Mouse (Mus musculus) MEL (cell line): Measurements from ENCODE around the gene Ly6g5b. TPM values are rescaled to one million over a fixed set of nuclear protein-coding genes. Genes with fewer than 3 reads are reported as not detected.

Experiments used
- DNase-seq: peaks from one replicate; pipeline ENCODE4 v3.0.0; 2011; ENCODE audit warnings: low read depth, low spot score
- H3K27ac ChIP-seq: 2 replicates; pipeline ENCODE4 v1.5.1; 2012; ENCODE audit warnings: low read depth, mild to moderate bottlenecking, control low read depth, low read length, moderate library complexity; ENCODE audit not compliant: control insufficient read depth
- H3K27me3 ChIP-seq, 2 experiments: fragments of 150-350 bp in 1 of 2; sonication (generic) in 1 of 2; 2 replicates each; pipeline ENCODE4 v1.6.1; 2012; ENCODE audit warnings: low read length in 2 of 2, mild to moderate bottlenecking in 2 of 2, improper control_type of control experiment in 1 of 2, moderate library complexity in 1 of 2; ENCODE audit not compliant: insufficient read depth in 2 of 2, control insufficient read depth in 1 of 2
- H3K36me3 ChIP-seq, 2 experiments: 2 replicates each; pipeline ENCODE4 v1.6.1; 2012 to 2014; ENCODE audit warnings: low read length in 2 of 2, improper control_type of control experiment in 1 of 2, inconsistent platforms in 1 of 2, mild to moderate bottlenecking in 1 of 2; ENCODE audit not compliant: insufficient read depth in 2 of 2, control insufficient read depth in 1 of 2
- H3K4me1 ChIP-seq, 2 experiments: fragments of 150-350 bp in 1 of 2; sonication (generic) in 1 of 2; 2 replicates each; pipeline ENCODE4 v1.6.1; 2012; ENCODE audit warnings: low read length in 2 of 2, improper control_type of control experiment in 1 of 2, mild to moderate bottlenecking in 1 of 2; ENCODE audit not compliant: insufficient read depth in 2 of 2, control insufficient read depth in 1 of 2
- H3K4me3 ChIP-seq, 2 experiments: fragments of 150-350 bp in 1 of 2; sonication (generic) in 1 of 2; 2 replicates each; pipeline ENCODE4 v1.5.1; 2012; ENCODE audit warnings: low read depth in 2 of 2, low read length in 2 of 2, mild to moderate bottlenecking in 2 of 2, moderate library complexity in 2 of 2, control low read depth in 1 of 2, improper control_type of control experiment in 1 of 2; ENCODE audit not compliant: control insufficient read depth in 1 of 2, insufficient read depth in 1 of 2
- H3K79me2 ChIP-seq: 2 replicates; pipeline ENCODE4 v1.6.1; 2012; ENCODE audit warnings: mild to moderate bottlenecking, low read length, moderate library complexity; ENCODE audit not compliant: control insufficient read depth, poor library complexity, insufficient read depth
- H3K9ac ChIP-seq: 2 replicates; pipeline ENCODE4 v1.6.1; 2012; ENCODE audit warnings: low read depth, mild to moderate bottlenecking, control low read depth, low read length, moderate library complexity; ENCODE audit not compliant: control insufficient read depth, poor library complexity, severe bottlenecking
- H3K9me3 ChIP-seq: fragments of 150-350 bp; sonication (generic); replicated peaks from 2 replicates; pipeline ENCODE4 v1.6.1; 2012; ENCODE audit warnings: mild to moderate bottlenecking, low read length, improper control_type of control experiment, moderate library complexity; ENCODE audit not compliant: insufficient read depth
- BHLHE40 ChIP-seq: IDR thresholded peaks from 2 replicates; pipeline ENCODE4 v1.6.1; 2012; ENCODE audit warnings: low read depth, mild to moderate bottlenecking, inconsistent platforms, low read length, improper control_type of control experiment, borderline replicate concordance
- CHD1 ChIP-seq: IDR thresholded peaks from 2 replicates; pipeline ENCODE4 v1.6.1; 2012; ENCODE audit warnings: low read depth, mild to moderate bottlenecking, inconsistent platforms, low read length, improper control_type of control experiment
- E2F4 ChIP-seq: IDR thresholded peaks from 2 replicates; pipeline ENCODE4 v1.6.1; 2011; ENCODE audit warnings: low read depth, low read length, improper control_type of control experiment, borderline replicate concordance
- EP300 ChIP-seq, 2 experiments: IDR thresholded peaks; 2 replicates each; pipeline ENCODE4 v1.6.1; 2011; ENCODE audit warnings: improper control_type of control experiment in 2 of 2, low read length in 2 of 2, low read depth in 1 of 2, mild to moderate bottlenecking in 1 of 2
- ETS1 ChIP-seq: IDR thresholded peaks from 2 replicates; pipeline ENCODE4 v1.6.1; 2012; ENCODE audit warnings: low read depth, mild to moderate bottlenecking, inconsistent platforms, low read length, improper control_type of control experiment, moderate library complexity
- GABPA ChIP-seq: IDR thresholded peaks from 2 replicates; pipeline ENCODE4 v1.6.1; 2012; ENCODE audit warnings: low read depth, mild to moderate bottlenecking, inconsistent platforms, low read length, improper control_type of control experiment, moderate library complexity
- HCFC1 ChIP-seq: IDR thresholded peaks from 2 replicates; pipeline ENCODE4 v1.6.1; 2012; ENCODE audit warnings: low read depth, mild to moderate bottlenecking, inconsistent platforms, low read length, improper control_type of control experiment, moderate library complexity
- JUND ChIP-seq: IDR thresholded peaks from 2 replicates; pipeline ENCODE4 v1.6.1; 2011; ENCODE audit warnings: low read depth, mild to moderate bottlenecking, improper control_type of control experiment, low read length
- KAT2A ChIP-seq: conservative IDR thresholded peaks from 2 replicates; pipeline ENCODE4 v1.6.1; 2012; ENCODE audit warnings: low read depth, low read length, improper control_type of control experiment, inconsistent platforms
- MAFK ChIP-seq: IDR thresholded peaks from 2 replicates; pipeline ENCODE4 v1.6.1; 2011; ENCODE audit warnings: low read depth, mild to moderate bottlenecking, low read length, improper control_type of control experiment, borderline replicate concordance
- MAX ChIP-seq: IDR thresholded peaks from 2 replicates; pipeline ENCODE4 v1.6.1; 2011; ENCODE audit warnings: low read length, improper control_type of control experiment
- MAZ ChIP-seq: IDR thresholded peaks from 2 replicates; pipeline ENCODE4 v1.6.1; 2012; ENCODE audit warnings: low read depth, mild to moderate bottlenecking, inconsistent platforms, low read length, improper control_type of control experiment
- MEF2A ChIP-seq: IDR thresholded peaks from 2 replicates; pipeline ENCODE4 v1.6.1; 2014; ENCODE audit warnings: low read depth, mild to moderate bottlenecking, inconsistent platforms, low read length, improper control_type of control experiment; ENCODE audit not compliant: poor library complexity, insufficient replicate concordance, severe bottlenecking; ENCODE audit errors: extremely low read depth
- MYB ChIP-seq: IDR thresholded peaks from 2 replicates; pipeline ENCODE4 v1.6.1; 2011; ENCODE audit warnings: mild to moderate bottlenecking, low read depth, low read length, improper control_type of control experiment
- MYC ChIP-seq: IDR thresholded peaks from 2 replicates; pipeline ENCODE4 v1.6.1; 2011; ENCODE audit warnings: low read depth, mild to moderate bottlenecking, low read length, improper control_type of control experiment, moderate library complexity
- NELFE ChIP-seq: IDR thresholded peaks from 2 replicates; pipeline ENCODE4 v1.6.1; 2011; ENCODE audit warnings: low read depth, low read length, improper control_type of control experiment
- POLR2A ChIP-seq, 2 experiments: IDR thresholded peaks; 2 replicates each; pipeline ENCODE4 v1.6.1; 2011 to 2012; ENCODE audit warnings: low read length in 2 of 2, mild to moderate bottlenecking in 2 of 2, control low read depth in 1 of 2, improper control_type of control experiment in 1 of 2, low read depth in 1 of 2, moderate library complexity in 1 of 2; ENCODE audit not compliant: control insufficient read depth in 1 of 2, insufficient read depth in 1 of 2, poor library complexity in 1 of 2
- POLR2AphosphoS2 ChIP-seq: IDR thresholded peaks from 2 replicates; pipeline ENCODE4 v1.6.1; 2011; ENCODE audit warnings: low read length, improper control_type of control experiment
- RAD21 ChIP-seq: IDR thresholded peaks from 2 replicates; pipeline ENCODE4 v1.6.1; 2011; ENCODE audit warnings: mild to moderate bottlenecking, low read depth, low read length, improper control_type of control experiment
- TAL1 ChIP-seq: IDR thresholded peaks from 2 replicates; pipeline ENCODE4 v1.6.1; 2012; ENCODE audit warnings: mild to moderate bottlenecking, inconsistent platforms, low read length, moderate library complexity, mixed read lengths
- TCF12 ChIP-seq: IDR thresholded peaks from 2 replicates; pipeline ENCODE4 v1.6.1; 2014; ENCODE audit warnings: low read depth, mild to moderate bottlenecking, inconsistent platforms, low read length, improper control_type of control experiment, moderate library complexity
- UBTF ChIP-seq: IDR thresholded peaks from 2 replicates; pipeline ENCODE4 v1.6.1; 2012; ENCODE audit warnings: low read depth, mild to moderate bottlenecking, inconsistent platforms, low read length, improper control_type of control experiment, moderate library complexity, borderline replicate concordance; ENCODE audit not compliant: insufficient read depth
- USF1 ChIP-seq: IDR thresholded peaks from 2 replicates; pipeline ENCODE4 v1.6.1; 2014; ENCODE audit warnings: low read depth, mild to moderate bottlenecking, inconsistent platforms, low read length, improper control_type of control experiment, moderate library complexity
- USF2 ChIP-seq, 2 experiments: IDR thresholded peaks; 2 replicates each; pipeline ENCODE4 v1.6.1; 2011 to 2012; ENCODE audit warnings: improper control_type of control experiment in 2 of 2, low read length in 2 of 2, borderline replicate concordance in 1 of 2, inconsistent platforms in 1 of 2, low read depth in 1 of 2, mild to moderate bottlenecking in 1 of 2; ENCODE audit not compliant: insufficient read depth in 1 of 2
- ZC3H11A ChIP-seq: IDR thresholded peaks from 2 replicates; pipeline ENCODE4 v1.6.1; 2012; ENCODE audit warnings: low read depth, mild to moderate bottlenecking, inconsistent platforms, low read length, improper control_type of control experiment
- ZMIZ1 ChIP-seq: IDR thresholded peaks from 2 replicates; pipeline ENCODE4 v1.6.1; 2012; ENCODE audit warnings: low read depth, mild to moderate bottlenecking, inconsistent platforms, low read length, improper control_type of control experiment, moderate library complexity
- ZNF384 ChIP-seq: IDR thresholded peaks from 2 replicates; pipeline ENCODE4 v1.6.1; 2012; ENCODE audit warnings: low read depth, mild to moderate bottlenecking, inconsistent platforms, low read length, improper control_type of control experiment
- polyA plus RNA-seq, 2 experiments: library from polyadenylated mRNA; stranded (reverse) in 1 of 2; unstranded in 1 of 2; fragments of >175 nt in 1 of 2; fragments of >200 nt in 1 of 2; gene quantifications; 2 replicates each; pipeline versions ENCODE4 v1.2.1 to v1.2.4; 2012; ENCODE audit warnings: low replicate concordance in 2 of 2, low read depth in 1 of 2; ENCODE audit not compliant: insufficient read length in 2 of 2, insufficient read depth in 1 of 2, missing spikeins in 1 of 2
- total RNA-seq: library from RNA; depleted of rRNA; stranded (reverse); fragments of 300-350 nt; gene quantifications from 2 replicates; pipeline ENCODE4 v1.2.3, GENCODE M21; 2012

Gene Ly6g5b
- total and polyA plus RNA-seq, 3 experiments: 0.65 to 1.4 TPM; not detected in 1

GRCm38 (mm10) chr17:35082841-35083576, 32.2 kb downstream of the Ly6g5b start:
- Histone ChIP-seq H3K4me1 (peaks cover 20 to 58% of the 10 kb centered on the region in 2 experiments), H3K4me3 (no peak overlapping the region), H3K9ac (no peak overlapping the region), H3K27me3 (no peaks in the 10 kb centered on the region), H3K79me2 (no peaks in the 10 kb centered on the region), H3K9me3 (no peaks in the 10 kb centered on the region), H3K36me3 (peaks cover 0 to 44% of the 10 kb centered on the region in 2 experiments; a peak in 2 of 4 replicates), H3K27ac (0 out of 2 replicates have a peak overlapping the region, but pooled peaks have one; percentile 13)
- DNase-seq: no peak
- TF ChIP-seq MAFK (no peak), NELFE (no peak), MYC (no peak), EP300 (IDR thresholded peaks at IDR 0.05; ENCODE audit: low read depth in 1 of 2, low read length in 2 of 2) (no peak), JUND (no peak), UBTF (no peak), ETS1 (no peak), KAT2A (no peak)

- DNase-seq: peak; percentile 73
- H3K27ac ChIP-seq: peak overlapping the region; percentile 94
Measured at GRCm38 (mm10) chr17:35080710-35081109, 34.5 kb downstream of the Ly6g5b start.

More at GRCm38 (mm10) chr17:35080710-35081109, 34.5 kb downstream of the Ly6g5b start:
- peaks cover 0 to 42% of the 10 kb centered on the region in 2 experiments; a peak in 2 of 4 replicates for H3K36me3 ChIP-seq
- peak overlapping the region; percentile 50 for H3K9ac ChIP-seq
- no peaks in the 10 kb centered on the region for H3K27me3 ChIP-seq
- H3K79me2 ChIP-seq: no peaks in the 10 kb centered on the region
- TF ChIP-seq GABPA (no peak), ETS1 (0 out of 2 replicates have a peak, but pooled peaks have one; percentile 6), TAL1 (0 out of 2 replicates have a peak, but pooled peaks have one; percentile 25), MAFK (no peak), ZC3H11A (no peak), HCFC1 (no peak), USF2 (IDR thresholded peaks at IDR 0.05; ENCODE audit: borderline replicate concordance in 1 of 2, insufficient read depth in 1 of 2, low read depth in 1 of 2, low read length in 2 of 2) (no peak), MAX (peak; percentile 30; the same call in 1 of the 2 replicates), MYC (no peak), E2F4 (no peak), RAD21 (no peak), USF1 (peak; percentile 71), TCF12 (no peak), POLR2A (IDR thresholded peaks at IDR 0.05; ENCODE audit: control insufficient read depth in 1 of 2, insufficient read depth in 1 of 2, low read depth in 1 of 2, low read length in 2 of 2, poor library complexity in 1 of 2) (no peak), ZMIZ1 (no peak), KAT2A (no peak), MEF2A (no peak), ZNF384 (no peak), MYB (no peak), EP300 (IDR thresholded peaks at IDR 0.05; ENCODE audit: low read depth in 1 of 2, low read length in 2 of 2) (no peak; a peak in 1 of 4 replicates), JUND (no peak), BHLHE40 (no peak), POLR2AphosphoS2 (no peak), MAZ (no peak), CHD1 (no peak)
- TF ChIP-seq, all 39 proteins: peak for 4
- Histone ChIP-seq H3K9me3 (no peaks in the 10 kb centered on the region), H3K4me3 (peak overlapping the region in 1 of 2 experiments; percentile 2; a peak in 1 of 4 replicates), H3K4me1 (peaks cover 20 to 56% of the 10 kb centered on the region in 2 experiments)
